Mouse (Mus musculus) neural tube, embryonic 13.5 days (tissue): Measurements from ENCODE around the gene S1pr5. TPM values are rescaled to one million over a fixed set of nuclear protein-coding genes. Genes with fewer than 3 reads are reported as not detected.
"Not testable (repeated sequence)": the region's sequence is repeated elsewhere in the genome, so short reads cannot be mapped to it uniquely, and the experiment has no call there.

Experiments
- ATAC-seq: fragments of 200-750 bp; cut with Nextera tagmentation; 2 replicates; pipeline ENCODE4 v1.8.0; 2017; ENCODE audit warnings: low read depth, mild to moderate bottlenecking, moderate TSS enrichment, moderate library complexity
- H3K27ac ChIP-seq: fragments of 300-500 bp; sonication (generic); replicated peaks from 2 replicates; pipeline ENCODE4 v1.5.1; 2015; ENCODE audit warnings: moderate library complexity, mild to moderate bottlenecking, inconsistent platforms
- H3K27me3 ChIP-seq: fragments of 300-500 bp; sonication (generic); 2 replicates; pipeline ENCODE4 v1.6.1; 2015; ENCODE audit warnings: mild to moderate bottlenecking, inconsistent platforms
- H3K36me3 ChIP-seq: fragments of 300-500 bp; sonication (generic); 2 replicates; pipeline ENCODE4 v1.6.1; 2015; ENCODE audit warnings: mild to moderate bottlenecking, inconsistent platforms
- H3K4me1 ChIP-seq: fragments of 300-500 bp; sonication (generic); replicated peaks from 2 replicates; pipeline ENCODE4 v1.6.1; 2015; ENCODE audit warnings: inconsistent platforms
- H3K4me2 ChIP-seq: fragments of 300-500 bp; sonication (generic); 2 replicates; pipeline ENCODE4 v1.6.1; 2015; ENCODE audit warnings: inconsistent platforms, mild to moderate bottlenecking, moderate library complexity
- H3K4me3 ChIP-seq: fragments of 300-500 bp; sonication (generic); 2 replicates; pipeline ENCODE4 v1.5.1; 2015; ENCODE audit warnings: mild to moderate bottlenecking, inconsistent platforms
- H3K9ac ChIP-seq: fragments of 300-500 bp; sonication (generic); 2 replicates; pipeline ENCODE4 v1.6.1; 2015; ENCODE audit warnings: moderate library complexity, mild to moderate bottlenecking, inconsistent platforms
- H3K9me3 ChIP-seq: fragments of 300-500 bp; sonication (generic); 2 replicates; pipeline ENCODE4 v1.6.1; 2016; ENCODE audit warnings: inconsistent platforms
- WGBS: fragments of 180-500 bp; shearing (Covaris S2); methylation state at CpG from one replicate; pipeline ENCODE4 v1.1.7; 2015; 5-methylcytosine and 5-hydroxymethylcytosine counted together
- polyA plus RNA-seq: library from polyadenylated mRNA; unstranded; fragments of >200 nt; fragmentation: Nextera tagmentation; extraction: Ambion mirVana; gene quantifications from 2 replicates; pipeline ENCODE4 v1.2.1, GENCODE M21; 2015

S1pr5 gene
- polyA plus RNA-seq, 1 experiment from 2014 or later: 3.0 TPM

- no peak overlapping the region for H3K4me2 ChIP-seq
- no peaks in the 10 kb centered on the region for H3K9me3 ChIP-seq
- ATAC-seq: no peak
- H3K9ac ChIP-seq: no peak overlapping the region
- H3K4me1 ChIP-seq: no peaks in the 10 kb centered on the region
- H3K27me3 ChIP-seq: no peaks in the 10 kb centered on the region
- WGBS: 94% methylated on average over 5 of the region's 5 CpGs
- peaks cover 97% of the 10 kb centered on the region for H3K36me3 ChIP-seq
- no peak overlapping the region for H3K4me3 ChIP-seq
- no peak overlapping the region for H3K27ac ChIP-seq
Measured at GRCm38 (mm10) chr9:21277776-21278175, 29.5 kb upstream of the S1pr5 start.

- no peak overlapping the region for H3K27ac ChIP-seq
- no peak overlapping the region for H3K4me3 ChIP-seq
- peaks cover 98% of the 10 kb centered on the region for H3K36me3 ChIP-seq
- no peak; the same call in 1 of the 2 replicates for ATAC-seq
- H3K27me3 ChIP-seq: no peaks in the 10 kb centered on the region
- H3K4me1 ChIP-seq: no peaks in the 10 kb centered on the region
- H3K9ac ChIP-seq: no peak overlapping the region
- WGBS: 91% methylated on average over 8 of the region's 8 CpGs
- H3K4me2 ChIP-seq: no peak overlapping the region
- no peaks in the 10 kb centered on the region for H3K9me3 ChIP-seq
Measured at GRCm38 (mm10) chr9:21276307-21276706, 28.1 kb upstream of the S1pr5 start.

GRCm38 (mm10) chr9:21275727-21276126 lies 27.5 kb upstream of the S1pr5 start:
- Histone ChIP-seq H3K9me3 (no peaks in the 10 kb centered on the region), H3K4me1 (no peaks in the 10 kb centered on the region), H3K27me3 (no peaks in the 10 kb centered on the region), H3K36me3 (peaks cover 98% of the 10 kb centered on the region), H3K9ac (no peak overlapping the region), H3K27ac (no peak overlapping the region), H3K4me2 (no peak overlapping the region), H3K4me3 (no peak overlapping the region)
- WGBS: 89% methylated on average over 12 of the region's 12 CpGs
- ATAC-seq: no peak

GRCm38 (mm10) chr9:21275013-21275710 lies 26.9 kb upstream of the S1pr5 start:
- H3K4me2 ChIP-seq: no peak overlapping the region
- peaks cover 99% of the 10 kb centered on the region for H3K36me3 ChIP-seq
- H3K27me3 ChIP-seq: no peaks in the 10 kb centered on the region
- no peaks in the 10 kb centered on the region for H3K4me1 ChIP-seq
- H3K4me3 ChIP-seq: no peak overlapping the region
- H3K9me3 ChIP-seq: no peaks in the 10 kb centered on the region
- H3K9ac ChIP-seq: no peak overlapping the region
- WGBS: 88% methylated on average over 7 of the region's 7 CpGs
- H3K27ac ChIP-seq: no peak overlapping the region
- no peak for ATAC-seq

- no peak overlapping the region for H3K27ac ChIP-seq
- no peaks in the 10 kb centered on the region for H3K27me3 ChIP-seq
- no peak overlapping the region for H3K4me2 ChIP-seq
- no peaks in the 10 kb centered on the region for H3K9me3 ChIP-seq
- H3K4me1 ChIP-seq: no peaks in the 10 kb centered on the region
- no peak overlapping the region for H3K9ac ChIP-seq
- ATAC-seq: no peak
- H3K4me3 ChIP-seq: no peak overlapping the region
- H3K36me3 ChIP-seq: peaks cover 98% of the 10 kb centered on the region
- WGBS: 97% methylated on average over 3 of the region's 3 CpGs
Measured at GRCm38 (mm10) chr9:21274336-21274735, 26.1 kb upstream of the S1pr5 start.

GRCm38 (mm10) chr9:21273520-21274228 lies 25.4 kb upstream of the S1pr5 start:
- no peak for ATAC-seq
- peaks cover 98% of the 10 kb centered on the region for H3K36me3 ChIP-seq

GRCm38 (mm10) chr9:21273094-21273493 lies 24.9 kb upstream of the S1pr5 start:
- ATAC-seq: no peak
- no peaks in the 10 kb centered on the region for H3K9me3 ChIP-seq
- no peak overlapping the region for H3K4me2 ChIP-seq
- no peak overlapping the region for H3K27ac ChIP-seq
- H3K9ac ChIP-seq: no peak overlapping the region
- 88% methylated on average over 8 of the region's 8 CpGs for WGBS
- no peak overlapping the region for H3K4me3 ChIP-seq
- no peaks in the 10 kb centered on the region for H3K27me3 ChIP-seq
- no peaks in the 10 kb centered on the region for H3K4me1 ChIP-seq
- peaks cover 98% of the 10 kb centered on the region for H3K36me3 ChIP-seq

More at GRCm38 (mm10) chr9:21273520-21274228, 25.4 kb upstream of the S1pr5 start:
- 87% methylated on average over 7 of the region's 7 CpGs for WGBS
- Histone ChIP-seq H3K27ac (no peak overlapping the region), H3K4me1 (no peaks in the 10 kb centered on the region), H3K9me3 (no peaks in the 10 kb centered on the region), H3K4me3 (no peak overlapping the region), H3K9ac (no peak overlapping the region), H3K27me3 (no peaks in the 10 kb centered on the region), H3K4me2 (no peak overlapping the region)

- Histone ChIP-seq H3K27ac (no peak overlapping the region), H3K27me3 (no peaks in the 10 kb centered on the region), H3K4me1 (no peaks in the 10 kb centered on the region; the same call in 1 of the 2 replicates), H3K4me3 (no peak overlapping the region), H3K4me2 (no peak overlapping the region), H3K9me3 (no peaks in the 10 kb centered on the region), H3K36me3 (peaks cover 96% of the 10 kb centered on the region), H3K9ac (no peak overlapping the region)
- 91% methylated on average over 9 of the region's 9 CpGs for WGBS
- no peak for ATAC-seq
Measured at GRCm38 (mm10) chr9:21272391-21272790, 24.1 kb upstream of the S1pr5 start.

- peaks cover 17% of the 10 kb centered on the region for H3K4me1 ChIP-seq
- not testable (repeated sequence) for H3K9me3 ChIP-seq, H3K27me3 ChIP-seq, H3K27ac ChIP-seq, H3K9ac ChIP-seq, H3K4me2 ChIP-seq, H3K4me3 ChIP-seq, ATAC-seq
- WGBS: 83% methylated on average over 5 of the region's 5 CpGs
- peaks cover 74% of the 10 kb centered on the region for H3K36me3 ChIP-seq
Measured at GRCm38 (mm10) chr9:21269590-21269989, 21.3 kb upstream of the S1pr5 start.

GRCm38 (mm10) chr9:21268305-21268704 lies 20.1 kb upstream of the S1pr5 start:
- 95% methylated on average over 16 of the region's 16 CpGs for WGBS

GRCm38 (mm10) chr9:21266889-21267288 lies 18.6 kb upstream of the S1pr5 start:
- ATAC-seq: no peak
- Histone ChIP-seq H3K4me2 (peak overlapping the region; percentile 83), H3K9ac (peak overlapping the region; percentile 79), H3K4me1 (peaks cover 20% of the 10 kb centered on the region), H3K4me3 (no peak overlapping the region), H3K36me3 (peaks cover 47% of the 10 kb centered on the region), H3K27me3 (no peaks in the 10 kb centered on the region), H3K27ac (no peak overlapping the region), H3K9me3 (no peaks in the 10 kb centered on the region)
- 85% methylated on average over 5 of the region's 5 CpGs for WGBS

More at GRCm38 (mm10) chr9:21268305-21268704, 20.1 kb upstream of the S1pr5 start:
- no peak for ATAC-seq
- H3K27me3 ChIP-seq: no peaks in the 10 kb centered on the region
- peaks cover 61% of the 10 kb centered on the region for H3K36me3 ChIP-seq
- no peaks in the 10 kb centered on the region for H3K9me3 ChIP-seq
- H3K27ac ChIP-seq: no peak overlapping the region
- peaks cover 20% of the 10 kb centered on the region for H3K4me1 ChIP-seq
- H3K4me3 ChIP-seq: no peak overlapping the region
- no peak overlapping the region for H3K9ac ChIP-seq
- H3K4me2 ChIP-seq: no peak overlapping the region

GRCm38 (mm10) chr9:21265611-21266010 lies 17.4 kb upstream of the S1pr5 start:
- H3K4me2 ChIP-seq: peak overlapping the region; percentile 83
- peak overlapping the region; percentile 80 for H3K27ac ChIP-seq
- 6% methylated on average over 11 of the region's 11 CpGs for WGBS
- peaks cover 20% of the 10 kb centered on the region for H3K4me1 ChIP-seq
- peak overlapping the region; percentile 79 for H3K9ac ChIP-seq
- no peaks in the 10 kb centered on the region for H3K27me3 ChIP-seq
- peak overlapping the region; percentile 76 for H3K4me3 ChIP-seq
- peaks cover 34% of the 10 kb centered on the region for H3K36me3 ChIP-seq
- peak; percentile 26 for ATAC-seq
- no peaks in the 10 kb centered on the region for H3K9me3 ChIP-seq
